Mouse (Mus musculus) left cerebral cortex, adult 11 months (tissue): ENCODE results near the gene Olfr765.
"Not testable (repeated sequence)": the region's sequence is repeated elsewhere in the genome, so short reads cannot be mapped to it uniquely, and the experiment has no call there.

ENCODE experiments used
- DNase-seq: peaks from one replicate; pipeline ENCODE4 v3.0.0; 2022; ENCODE audit warnings: low spot score

Gene Olfr765

DNA sequence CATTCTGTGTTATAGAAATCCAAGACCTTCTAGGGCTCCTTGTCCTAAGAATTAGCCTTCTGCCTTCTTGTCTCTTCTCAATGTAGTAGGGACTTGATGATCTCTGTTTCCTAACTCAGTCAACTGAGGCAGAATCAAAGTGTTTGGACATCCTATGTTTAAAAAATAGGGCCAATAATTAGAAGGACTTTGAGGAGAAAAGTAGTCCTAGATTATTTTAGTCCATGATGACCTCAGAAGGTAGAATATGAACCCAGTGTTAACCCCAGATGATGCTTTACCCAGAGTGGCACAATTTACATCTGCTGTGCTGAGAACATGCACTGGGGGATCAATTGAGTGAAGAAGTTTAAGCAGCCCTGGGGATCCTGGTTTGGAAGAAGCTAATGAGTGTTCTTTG is at the start of gene Olfr765:
TSS of gene Olfr765 (minus strand) at position 101 of the 400 bp plus-strand sequence.
- DNase-seq, result not testable (repeated sequence)

DNA sequence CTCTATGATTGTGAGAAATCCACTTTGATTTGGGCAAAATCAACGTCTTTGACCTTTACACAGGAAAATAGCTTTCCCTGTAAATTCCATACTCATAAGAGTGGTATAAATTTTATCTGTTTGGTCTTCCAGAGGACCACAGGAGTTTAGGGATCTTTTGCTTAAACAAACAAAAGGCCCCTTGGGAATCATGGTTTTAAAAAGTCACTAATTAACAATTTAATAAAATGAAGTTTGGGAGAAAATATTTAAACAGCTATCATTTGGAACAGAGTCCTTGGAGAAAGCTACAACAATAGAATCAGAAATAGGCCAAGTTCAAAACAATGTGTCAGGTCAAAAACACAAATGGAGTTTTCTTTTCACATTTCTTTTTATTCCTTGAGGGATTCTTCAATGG is 49.5 kb upstream of the Olfr765 start, which contains the start of gene Olfr768:
TSS of gene Olfr768 (minus strand) at position 101 of the 400 bp plus-strand sequence.
- no peak for DNase-seq

DNA sequence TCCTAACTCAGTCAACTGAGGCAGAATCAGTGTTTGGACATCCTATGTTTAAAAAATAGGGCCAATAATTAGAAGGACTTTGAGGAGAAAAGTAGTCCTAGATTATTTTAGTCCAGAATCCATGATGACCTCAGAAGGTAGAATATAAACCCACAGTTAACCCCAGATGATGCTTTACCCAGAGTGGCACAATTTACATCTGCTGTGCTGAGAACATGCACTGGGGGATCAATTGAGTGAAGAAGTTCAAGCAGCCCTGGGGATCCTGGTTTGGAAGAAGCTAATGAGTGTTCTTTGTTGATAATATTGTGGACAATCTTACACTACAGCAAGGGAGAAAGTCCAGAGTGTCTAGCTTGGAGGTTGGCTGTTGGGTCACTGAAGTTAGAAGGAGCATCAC is 33.0 kb upstream of the Olfr765 start, which contains the start of gene Olfr767:
TSS of gene Olfr767 (minus strand) at position 101 of the 400 bp plus-strand sequence.
- DNase-seq, result not testable (repeated sequence)

DNA sequence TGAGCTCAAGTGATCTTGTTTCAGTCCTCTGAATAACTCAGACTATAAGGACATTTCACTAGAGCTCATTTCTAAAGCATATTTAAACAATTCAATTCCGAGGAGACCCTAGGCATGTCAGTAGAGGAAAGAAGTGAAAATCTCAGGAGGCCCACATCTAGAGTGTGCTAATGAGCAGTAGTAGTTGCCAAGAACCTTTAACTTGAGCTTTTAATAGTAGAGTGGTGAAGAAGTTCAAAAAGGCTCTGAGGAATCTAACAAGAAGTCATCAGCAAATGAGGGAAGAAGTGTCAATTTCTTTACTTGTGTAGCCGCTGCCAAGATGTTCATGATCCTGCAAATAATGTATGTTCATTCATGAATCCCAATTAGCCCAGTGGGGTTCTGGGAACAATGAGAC is 19.1 kb upstream of the Olfr765 start, which contains the start of gene Olfr766-ps1:
TSS of gene Olfr766-ps1 (minus strand) at position 101 of the 400 bp plus-strand sequence.
- DNase-seq, result no peak

DNA sequence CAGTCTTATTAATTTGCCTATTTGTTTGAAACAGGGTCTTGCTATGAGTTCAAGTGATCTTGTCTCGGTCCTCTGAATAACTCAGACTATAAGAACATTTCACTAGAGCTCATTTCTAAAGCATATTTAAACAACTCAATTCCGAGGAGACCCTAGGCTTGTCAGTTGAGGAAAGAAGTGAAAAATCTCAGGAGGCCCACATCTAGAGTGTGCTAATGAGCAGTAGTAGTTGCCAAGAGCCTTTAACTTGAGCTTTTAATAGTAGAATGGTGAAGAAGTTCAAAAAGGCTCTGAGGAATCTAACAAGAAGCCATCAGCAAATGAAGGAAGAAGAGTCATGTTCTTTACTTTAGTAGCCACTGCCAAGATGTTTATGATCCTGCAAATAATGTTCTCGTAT is 10.0 kb downstream of the Olfr765 start, which contains the start of gene Olfr764-ps1:
TSS of gene Olfr764-ps1 (minus strand) at position 101 of the 400 bp plus-strand sequence.
- no peak for DNase-seq

DNA sequence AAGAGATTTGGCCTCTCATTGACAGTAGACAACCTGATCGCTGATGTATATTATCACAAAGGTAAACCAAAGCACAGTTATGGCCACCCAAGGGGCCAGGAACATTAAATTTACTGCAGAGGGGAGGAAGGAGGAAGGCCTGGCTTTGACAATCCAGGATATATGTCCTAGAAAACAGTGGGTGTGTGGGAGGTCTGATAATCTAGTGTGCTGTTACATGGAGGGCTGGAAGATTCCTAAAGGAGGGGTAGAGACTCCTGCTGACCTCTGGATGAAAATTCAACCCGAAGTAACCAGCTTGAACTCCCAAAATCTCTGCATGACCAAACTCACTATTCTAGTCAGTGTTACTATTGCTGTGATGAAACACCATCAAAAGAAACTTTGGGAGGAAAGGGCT is 21.5 kb downstream of the Olfr765 start:
- DNase-seq, result no peak

DNA sequence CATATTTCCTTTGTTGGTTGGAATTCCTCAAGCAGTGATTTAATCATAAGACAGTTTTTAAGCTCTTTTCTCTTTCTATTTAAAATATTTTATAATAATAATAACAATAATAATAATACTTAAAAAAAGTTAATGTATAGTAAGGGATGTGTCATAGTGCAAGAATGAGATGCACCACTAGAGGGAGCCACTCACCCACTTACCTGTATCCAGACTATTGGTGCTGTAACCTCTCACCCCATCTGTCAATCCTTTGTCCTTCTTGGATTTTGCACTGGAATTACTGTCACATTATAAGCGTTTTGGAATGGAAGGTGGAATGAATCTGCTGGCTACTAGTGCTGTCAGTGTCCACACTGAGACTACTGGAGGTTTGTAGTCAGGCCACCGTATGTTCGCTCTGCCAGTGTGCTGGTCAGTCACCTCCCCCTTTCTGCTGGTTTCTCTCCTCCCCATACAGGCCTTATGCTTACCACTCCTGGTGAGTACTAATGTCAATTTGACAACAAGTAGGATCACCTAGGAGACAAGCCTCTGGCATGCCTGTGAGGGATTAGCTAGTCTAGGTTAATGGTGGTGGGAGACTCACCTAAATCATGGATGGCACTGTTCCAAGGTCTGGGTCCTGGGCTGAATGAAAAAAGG is 23.7 kb downstream of the Olfr765 start:
- no peak for DNase-seq

DNA sequence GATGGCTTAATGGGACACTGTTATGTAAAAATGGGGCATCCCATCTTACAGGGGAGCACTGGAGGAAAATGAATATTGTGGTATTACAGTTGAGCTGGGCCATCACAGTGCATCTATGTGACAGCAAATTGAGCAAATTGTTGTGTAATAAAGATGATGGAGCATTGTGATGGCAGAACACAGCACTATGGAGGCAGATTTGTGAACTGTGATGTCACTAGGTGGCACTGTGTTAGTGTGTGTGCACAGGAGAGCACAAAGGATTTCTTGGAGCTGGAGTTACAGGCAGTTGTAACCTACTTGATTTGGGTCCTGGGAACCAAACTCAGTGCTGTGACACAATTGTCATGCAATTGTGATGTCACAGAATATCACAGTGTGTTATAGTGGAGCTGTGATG is 26.5 kb downstream of the Olfr765 start:
- DNase-seq, result no peak

DNA sequence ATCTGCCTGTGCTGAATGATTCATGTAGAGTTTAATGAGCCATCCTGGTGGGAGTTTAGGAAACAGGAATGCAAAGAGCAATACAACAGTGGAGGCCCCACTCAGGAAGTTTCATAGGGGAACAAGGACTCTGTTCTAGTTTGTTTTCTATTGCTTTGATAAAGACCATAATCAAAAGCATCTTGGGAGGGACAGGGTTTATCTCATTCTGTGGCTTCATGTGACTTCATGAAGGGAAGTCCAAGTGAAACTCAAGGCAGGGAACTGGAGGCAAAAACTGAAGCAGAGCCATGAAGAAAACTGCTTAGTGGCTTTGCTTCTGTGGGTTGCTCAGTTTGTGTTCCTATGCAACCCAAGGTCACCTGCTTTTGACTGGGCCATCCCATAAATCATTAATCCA is 35.3 kb downstream of the Olfr765 start:
- DNase-seq, result no peak

DNA sequence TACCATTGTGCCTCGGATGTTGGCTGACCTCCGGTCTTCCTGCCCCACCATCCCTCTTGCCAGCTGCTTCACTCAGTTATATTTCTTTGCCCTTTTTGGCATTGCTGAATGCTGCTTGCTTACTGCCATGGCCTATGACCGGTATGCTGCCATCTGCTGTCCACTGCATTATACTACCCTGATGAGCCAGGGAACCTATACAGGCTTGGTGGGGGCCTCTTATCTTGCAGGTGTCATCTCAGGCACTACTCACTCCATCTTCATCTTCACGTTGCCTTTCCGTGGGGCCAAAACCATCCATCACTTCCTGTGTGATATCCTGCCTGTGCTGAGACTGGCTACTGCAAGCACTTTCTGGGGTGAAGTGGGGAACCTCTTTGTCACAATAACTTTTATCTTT is 38.3 kb downstream of the Olfr765 start:
- not testable (repeated sequence) for DNase-seq

DNA sequence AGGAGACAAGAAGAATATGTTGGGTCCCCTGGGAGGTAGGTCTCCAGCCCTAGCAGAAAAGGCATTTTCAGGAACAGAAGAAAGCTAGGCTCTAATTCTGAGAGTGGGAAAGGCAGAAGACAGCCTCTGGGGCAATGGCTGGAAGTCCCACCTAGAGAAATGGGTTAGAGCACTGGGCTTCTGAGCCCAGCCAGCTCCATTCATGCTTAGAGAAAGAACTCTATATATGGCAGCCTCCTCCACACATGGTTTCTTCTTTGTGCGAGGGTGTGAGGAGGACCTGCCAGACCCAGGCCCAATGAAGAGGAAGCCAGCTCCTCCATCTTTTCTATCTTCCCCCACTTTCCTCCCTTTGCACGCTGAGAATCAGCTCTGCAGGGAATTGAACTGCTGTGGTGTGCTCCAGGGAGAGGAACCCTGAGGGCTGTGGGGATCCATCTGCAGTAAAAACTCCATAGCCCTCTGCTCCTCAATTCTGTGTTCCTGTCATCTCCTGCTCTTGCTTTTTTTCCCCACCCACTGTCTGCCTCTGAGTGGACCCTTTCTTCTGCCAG is 39.4 kb downstream of the Olfr765 start, which contains the start of gene Olfr763:
TSS of gene Olfr763 (plus strand) at position 504 of the 554 bp plus-strand sequence.
- no peak for DNase-seq

DNA sequence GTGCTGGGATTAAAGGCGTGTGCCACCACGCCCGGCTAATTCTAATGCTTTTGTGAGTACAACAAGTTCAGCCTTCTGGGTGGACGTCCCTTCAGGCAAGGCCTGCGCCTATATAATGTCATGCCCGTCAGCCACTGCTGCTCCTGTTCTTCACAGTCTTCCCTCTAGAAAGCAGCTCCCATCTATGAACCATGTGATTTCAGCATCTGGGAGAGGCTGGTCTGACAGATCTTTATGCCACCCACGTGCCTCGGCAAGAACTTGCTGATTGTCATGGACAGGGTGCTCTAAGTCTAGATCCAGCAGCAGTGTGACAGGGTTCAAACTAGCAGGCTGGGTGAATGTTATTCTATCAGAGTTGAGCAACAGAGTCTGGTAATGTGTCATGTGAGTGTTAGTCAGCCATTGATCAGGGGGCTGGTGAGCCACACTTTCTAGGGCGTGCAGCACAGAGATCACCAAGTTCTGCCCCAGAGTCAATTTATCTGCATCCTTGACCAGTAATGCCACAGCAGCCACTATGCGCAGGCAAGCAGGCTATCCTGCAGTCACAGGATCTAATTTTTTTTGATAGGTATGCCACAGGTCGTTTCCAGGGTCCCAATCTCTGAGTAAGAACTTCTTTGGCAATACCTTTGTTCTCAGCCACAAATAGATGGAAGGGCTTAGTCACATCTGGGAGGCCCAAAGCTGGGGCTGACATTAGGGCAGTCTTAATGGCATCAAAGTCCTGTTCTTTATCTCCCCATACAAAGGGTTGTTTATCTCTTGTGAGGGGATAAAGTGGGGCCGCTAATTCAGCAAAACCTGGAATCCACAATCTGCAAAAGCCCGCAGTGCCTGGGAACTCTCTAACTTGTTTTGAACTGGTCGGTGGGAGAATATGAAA is 45.5 kb downstream of the Olfr765 start:
- DNase-seq, result no peak

DNA sequence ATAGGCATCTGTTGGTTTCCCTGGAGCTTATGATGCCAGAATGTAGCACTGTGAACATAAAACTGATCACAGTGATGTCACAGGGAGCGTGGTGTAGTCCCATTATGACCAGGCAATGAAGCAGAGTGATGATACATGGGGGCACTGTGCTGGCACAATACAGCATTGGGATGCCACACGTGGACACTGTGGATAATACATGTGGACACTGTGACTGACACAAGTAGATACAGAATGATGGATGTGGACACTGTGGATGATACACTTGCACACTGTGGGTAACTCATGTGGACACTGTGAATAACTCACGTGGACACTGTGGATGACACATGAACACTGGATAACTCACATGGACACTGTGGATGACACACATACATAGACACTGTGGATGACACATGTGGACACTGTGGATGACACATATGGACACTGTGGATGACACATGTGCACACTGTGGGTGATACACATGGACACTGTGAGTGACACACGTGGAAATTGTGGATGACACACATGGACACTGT is 53.2 kb downstream of the Olfr765 start:
- DNase-seq, result no peak

DNA sequence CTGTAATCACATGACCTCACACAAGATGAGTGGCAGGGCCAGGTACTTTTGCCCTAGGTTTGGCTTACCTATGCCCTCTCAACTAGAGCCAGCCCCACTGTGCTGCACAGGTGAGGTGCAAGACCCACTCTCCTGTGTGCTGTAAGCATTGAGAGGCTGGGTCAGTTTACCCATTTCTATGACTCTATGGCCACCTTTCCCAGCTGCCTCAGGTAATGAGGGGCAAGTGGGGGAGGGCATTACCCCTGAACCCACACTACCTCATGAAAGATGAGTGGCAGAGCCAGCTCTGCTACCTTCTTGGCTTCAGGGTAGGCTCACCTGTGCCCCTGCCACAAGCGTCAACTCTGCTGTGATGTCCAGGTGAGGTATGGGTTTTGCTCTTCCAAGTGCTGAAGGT is 54.0 kb downstream of the Olfr765 start:
- no peak for DNase-seq
